ENCODE assay signal across 8 mouse cellular contexts in the genomic region with DNA sequence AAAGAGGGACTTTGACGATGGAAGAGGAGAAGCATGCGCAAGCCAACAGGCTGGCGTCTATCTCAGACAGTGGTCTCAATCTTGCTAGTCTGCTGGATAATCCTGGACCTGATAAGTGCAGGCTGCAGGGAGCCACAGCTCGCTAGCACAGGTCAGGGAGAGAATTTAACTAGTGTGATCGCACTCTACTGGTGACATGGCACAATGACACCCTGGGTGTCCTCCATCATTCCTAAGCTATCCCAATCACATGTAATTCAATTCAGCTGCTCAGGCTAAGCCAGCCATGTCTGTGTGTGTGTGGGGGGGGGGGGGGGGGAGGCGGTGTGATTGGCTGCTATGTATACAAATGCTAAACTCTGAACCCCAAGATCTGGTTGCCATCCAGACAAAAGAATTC. TPM values are rescaled to one million over a fixed set of nuclear protein-coding genes. Genes with fewer than 3 reads are reported as not detected.
DNase-seq lines count a peak whose midpoint lies in the region.

No protein-coding gene starts in this region.

- 7% methylated on average over 6 of the region's 6 CpGs for WGBS in hindbrain, embryonic 10.5 days

- H3K4me1 ChIP-seq in hindbrain, embryonic 10.5 days (replicated peaks): peaks cover 20% of the 10 kb centered on the region

- H3K4me3 ChIP-seq in hindbrain, embryonic 10.5 days: no peak overlapping the region

- intact Hi-C loops in left cerebral cortex, postnatal 25 days (cut with DNase I): no loop called here

- H3K27ac ChIP-seq in hindbrain, embryonic 10.5 days: peak overlapping the region; percentile 35; the same call in 1 of the 2 replicates

- H3K27me3 ChIP-seq in hindbrain, embryonic 10.5 days (ENCODE audit: insufficient read depth, poor library complexity, severe bottlenecking): peaks cover 4% of the 10 kb centered on the region; the same call in 1 of the 2 replicates

- no peaks in the 10 kb centered on the region for H3K36me3 ChIP-seq in hindbrain, embryonic 10.5 days

- DNase-seq in adrenal gland, adult 2 months: peak; percentile 25
- no peak for DNase-seq in adrenal gland, adult 18-20 months (ENCODE audit: low spot score in 2 of 2)
- peak; percentile 37 for DNase-seq in A20 (ENCODE audit: low read depth, low spot score)
- peak; percentile 68 to 69 for DNase-seq in cerebellum, postnatal 14 days
- peak; percentile 47 for DNase-seq in hindbrain, embryonic 10.5 days (ENCODE audit: low spot score)
- DNase-seq in left cerebral cortex, postnatal 25 days (ENCODE audit: low spot score in 2 of 2): peak; percentile 18 to 31
- DNase-seq in neural tube, embryonic 10.5 days (ENCODE audit: extremely low spot score, low spot score): peak; percentile 32
- DNase-seq in spleen, postnatal 10 days (ENCODE audit: low spot score in 2 of 2): no peak

- peaks cover 8% of the 10 kb centered on the region; the same call in 1 of the 2 replicates for H3K9me3 ChIP-seq in hindbrain, embryonic 10.5 days

RNA-seq across cellular contexts. Expression of gene Izumo2, which starts 6.6 kb away (rescaled TPM):
- total RNA-seq in adrenal gland, adult 2 months (2021): not detected
- not detected in 2 replicates for polyA plus RNA-seq in adrenal gland, adult 2 months (2012; rRNA removed)
- not detected for total RNA-seq in adrenal gland, adult 18-20 months (2021)
- polyA plus RNA-seq in hindbrain, embryonic 10.5 days (2016; fragmentation: Nextera tagmentation; extraction: Ambion mirVana): not detected in 2 replicates
- not detected for total RNA-seq in left cerebral cortex, postnatal 25 days (2021)

RNA-seq across cellular contexts. Expression of gene Myh14, which starts 31.3 kb away (rescaled TPM):
- total RNA-seq in adrenal gland, adult 2 months (2021): 1 to 10 TPM; 3.2 to 5.6 TPM
- 1.2 and 1.7 TPM in 2 replicates for polyA plus RNA-seq in adrenal gland, adult 2 months (2012; rRNA removed)
- total RNA-seq in adrenal gland, adult 18-20 months (2021): 1 to 10 TPM; 5.5 to 6.6 TPM
- polyA plus RNA-seq in hindbrain, embryonic 10.5 days (2016; fragmentation: Nextera tagmentation; extraction: Ambion mirVana): 1.5 and 2.4 TPM in 2 replicates
- 10 to 100 TPM; 15.4 to 20.6 TPM for total RNA-seq in left cerebral cortex, postnatal 25 days (2021)

RNA-seq across cellular contexts. Expression of gene Vrk3, which starts 46.3 kb away (rescaled TPM):
- total RNA-seq in adrenal gland, adult 2 months (2021): 10 to 100 TPM; 49.2 to 61.1 TPM
- polyA plus RNA-seq in adrenal gland, adult 2 months (2012; rRNA removed): 44.1 and 48.4 TPM in 2 replicates
- total RNA-seq in adrenal gland, adult 18-20 months (2021): 10 to 100 TPM; 40.4 to 42.1 TPM
- 45.3 and 46.6 TPM in 2 replicates for polyA plus RNA-seq in hindbrain, embryonic 10.5 days (2016; fragmentation: Nextera tagmentation; extraction: Ambion mirVana)
- 10 to 100 TPM; 26.0 to 29.4 TPM for total RNA-seq in left cerebral cortex, postnatal 25 days (2021)

RNA-seq across cellular contexts. Expression of gene Zfp473, which starts 48.9 kb away (rescaled TPM):
- under 1 TPM; 0.41 to 0.43 TPM for total RNA-seq in adrenal gland, adult 2 months (2021)
- polyA plus RNA-seq in adrenal gland, adult 2 months (2012; rRNA removed): 0.01 and 0.07 TPM in 2 replicates
- under 1 TPM; 0.30 to 0.51 TPM for total RNA-seq in adrenal gland, adult 18-20 months (2021)
- polyA plus RNA-seq in hindbrain, embryonic 10.5 days (2016; fragmentation: Nextera tagmentation; extraction: Ambion mirVana): 3.6 and 4.0 TPM in 2 replicates
- total RNA-seq in left cerebral cortex, postnatal 25 days (2021): under 1 TPM; 0.41 to 0.78 TPM

Comparison
In these comparisons a context has a peak if more than half of its experiments do, and no peak if none do; other contexts are left out.
1. DNase-seq: peak in adrenal gland, adult 2 months (single experiment), A20 (single experiment), cerebellum, postnatal 14 days (2 of 2), hindbrain, embryonic 10.5 days (single experiment), left cerebral cortex, postnatal 25 days (2 of 2) and neural tube, embryonic 10.5 days (single experiment); none in adrenal gland, adult 18-20 months (0 of 2) and spleen, postnatal 10 days (0 of 2).